Mouse (Mus musculus) large intestine, adult 2 months (tissue): ENCODE results near the gene D130043K22Rik. TPM values are rescaled to one million over a fixed set of nuclear protein-coding genes. Genes with fewer than 3 reads are reported as not detected.
"Not testable (repeated sequence)": the region's sequence is repeated elsewhere in the genome, so short reads cannot be mapped to it uniquely, and the experiment has no call there.

ENCODE experiments used
- DNase-seq: peaks from one replicate; pipeline ENCODE4 v3.0.0-alpha.2; 2012; ENCODE audit warnings: low read depth, low spot score
- WGBS: fragments of 180-500 bp; shearing (Covaris S2); methylation state at CpG from one replicate; pipeline ENCODE4 v1.1.7; 2018; 5-methylcytosine and 5-hydroxymethylcytosine counted together
- polyA plus RNA-seq: library from polyadenylated mRNA; depleted of rRNA; stranded (reverse); fragments of >200 nt; gene quantifications from 2 replicates; pipeline ENCODE4 v1.2.3, GENCODE M21; 2012

Gene D130043K22Rik
- polyA plus RNA-seq, 1 experiment: 1.6 TPM

DNA sequence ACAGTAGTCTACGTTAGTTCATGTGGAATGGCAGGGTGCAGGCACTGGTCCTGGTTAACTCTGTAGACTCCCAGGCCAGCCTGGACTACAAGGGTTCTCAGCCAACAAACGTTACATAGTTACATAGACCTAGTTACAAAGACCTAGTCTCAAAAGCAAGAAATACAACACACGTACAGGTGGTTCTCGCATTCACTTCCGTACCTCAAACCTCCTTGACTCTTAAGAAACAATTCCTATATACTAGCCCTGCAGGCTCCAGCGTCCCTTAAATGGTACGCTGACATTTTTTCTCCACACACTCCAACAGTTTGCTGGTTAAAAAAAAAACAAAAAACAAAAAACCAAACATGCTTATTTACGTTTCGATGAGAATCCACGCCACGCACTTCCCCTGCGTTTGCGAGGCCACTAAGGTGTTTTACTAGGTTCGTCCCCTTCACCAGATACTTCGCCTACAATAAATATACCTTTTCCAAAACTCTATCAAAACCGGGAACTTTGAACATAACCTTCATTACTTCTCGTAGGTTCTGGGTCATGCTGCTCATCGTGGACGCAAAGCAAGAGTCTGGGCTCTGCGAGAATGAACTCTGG lies 14.1 kb upstream of the D130043K22Rik start:
- under 1% methylated on average over 20 of the region's 20 CpGs for WGBS
- DNase-seq: no peak

DNA sequence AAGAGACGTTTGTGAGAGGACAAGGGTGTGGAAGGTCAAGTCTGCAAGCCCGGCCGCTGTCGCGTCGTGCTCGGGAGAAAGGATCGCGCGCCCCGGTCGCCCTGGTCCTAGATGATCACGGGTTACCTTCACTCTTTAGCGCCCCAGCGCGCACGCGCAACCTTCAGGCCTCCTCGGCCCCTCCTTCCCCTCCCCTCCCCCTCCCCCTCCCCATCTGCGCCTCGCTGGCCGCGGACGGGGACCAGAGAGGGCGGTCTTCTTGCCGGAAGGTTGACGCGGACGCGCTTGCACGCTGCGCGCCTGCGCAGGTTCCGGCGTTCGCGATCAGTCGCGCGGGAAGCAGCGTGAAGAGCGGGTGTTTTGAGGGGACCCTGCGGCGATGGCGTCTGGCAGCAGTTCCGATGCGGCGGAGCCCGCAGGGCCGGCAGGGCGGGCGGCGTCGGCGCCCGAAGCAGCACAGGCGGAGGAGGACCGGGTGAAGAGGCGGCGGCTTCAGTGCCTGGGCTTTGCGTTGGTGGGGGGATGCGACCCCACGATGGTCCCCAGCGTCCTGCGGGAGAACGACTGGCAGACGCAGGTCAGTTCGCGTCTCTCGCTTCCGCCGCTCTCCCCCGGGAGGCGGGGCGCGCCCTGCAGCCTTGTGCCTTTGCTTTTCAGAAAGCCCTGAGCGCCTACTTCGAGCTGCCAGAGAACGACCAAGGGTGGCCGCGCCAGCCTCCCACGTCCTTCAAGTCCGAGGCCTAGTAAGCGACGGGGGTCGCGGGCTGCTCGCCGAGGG lies 13.4 kb upstream of the D130043K22Rik start, which contains the start of the genes Acot13 and Tdp2:
Acot13 (minus strand) TSS at position 188 of the 778 bp plus-strand sequence.
Tdp2 (plus strand) TSS at position 327 of the 778 bp plus-strand sequence.
- WGBS: under 1% methylated on average over 90 of the region's 90 CpGs
- DNase-seq: peak; percentile 97

DNA sequence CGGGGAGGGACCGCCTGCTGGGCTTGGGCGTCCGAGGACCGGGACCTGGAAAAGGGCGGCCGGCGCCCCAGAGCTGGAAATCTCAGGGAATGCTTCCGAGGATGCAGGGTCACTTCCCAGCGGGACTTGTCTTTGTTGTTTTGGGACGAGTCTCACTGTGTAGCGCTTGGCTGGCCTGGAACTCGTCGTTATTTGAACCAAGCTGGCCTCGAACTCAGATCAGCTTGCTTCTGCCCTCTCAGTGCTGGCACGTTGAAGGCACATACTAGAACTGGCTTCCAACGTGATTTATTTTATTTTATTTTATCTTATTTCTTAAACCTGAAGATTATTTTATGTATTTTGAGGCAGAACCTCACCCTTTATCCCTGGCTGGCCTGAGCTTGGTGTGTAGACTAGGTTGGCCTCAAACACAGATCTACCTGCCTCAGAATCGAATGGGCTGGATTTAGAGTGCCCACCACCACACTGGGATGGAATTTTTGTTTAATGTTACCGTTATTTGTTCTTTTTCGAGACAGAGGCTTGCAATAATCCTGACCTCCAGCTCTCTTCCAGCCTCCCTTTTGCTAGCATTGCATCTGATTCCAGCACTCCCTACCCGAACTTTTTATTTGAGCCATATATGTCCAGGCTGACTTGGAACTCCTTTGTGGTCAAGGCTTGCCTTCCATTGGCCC lies 12.7 kb upstream of the D130043K22Rik start:
- no peak for DNase-seq
- 1% methylated on average over 21 of the region's 21 CpGs for WGBS

DNA sequence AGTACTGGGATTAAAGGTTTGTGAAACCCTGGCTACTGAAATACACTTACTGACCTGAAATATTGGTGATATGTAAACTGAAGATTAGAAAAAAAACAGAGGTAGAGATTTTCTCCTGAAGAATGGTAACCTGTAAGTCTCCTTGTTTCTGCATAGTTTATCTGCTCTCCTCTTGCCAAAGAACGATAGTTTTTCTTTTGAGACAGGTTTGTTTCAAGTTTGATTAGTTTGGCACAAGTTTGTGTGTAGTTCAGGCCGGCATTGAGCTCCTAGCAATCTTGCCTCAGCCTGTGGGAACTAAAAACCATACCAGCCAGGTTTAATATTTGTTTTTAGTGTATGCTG lies 12.2 kb upstream of the D130043K22Rik start:
- WGBS: 15% methylated on average over 2 of the region's 2 CpGs
- DNase-seq: no peak

DNA sequence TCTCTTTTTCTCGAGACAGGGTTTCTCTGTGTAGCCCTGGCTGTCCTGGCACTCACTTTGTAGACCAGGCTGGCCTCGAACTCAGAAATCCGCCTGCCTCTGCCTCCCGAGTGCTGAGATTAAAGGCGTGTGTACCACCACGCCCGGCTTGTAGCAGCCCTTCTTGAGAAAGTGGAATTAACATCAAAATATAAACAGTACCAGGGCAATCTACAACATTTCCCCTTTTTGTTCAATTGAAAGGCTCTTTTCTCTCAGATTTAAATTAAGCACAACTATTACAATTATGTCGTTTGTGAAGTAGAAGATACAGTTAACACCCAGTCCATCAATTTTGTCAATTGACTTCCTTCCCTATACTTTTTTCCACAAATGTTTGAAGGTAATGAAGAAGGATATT lies 7.2 kb upstream of the D130043K22Rik start:
- DNase-seq: not testable (repeated sequence)
- 88% methylated on average over 8 of the region's 8 CpGs for WGBS

DNA sequence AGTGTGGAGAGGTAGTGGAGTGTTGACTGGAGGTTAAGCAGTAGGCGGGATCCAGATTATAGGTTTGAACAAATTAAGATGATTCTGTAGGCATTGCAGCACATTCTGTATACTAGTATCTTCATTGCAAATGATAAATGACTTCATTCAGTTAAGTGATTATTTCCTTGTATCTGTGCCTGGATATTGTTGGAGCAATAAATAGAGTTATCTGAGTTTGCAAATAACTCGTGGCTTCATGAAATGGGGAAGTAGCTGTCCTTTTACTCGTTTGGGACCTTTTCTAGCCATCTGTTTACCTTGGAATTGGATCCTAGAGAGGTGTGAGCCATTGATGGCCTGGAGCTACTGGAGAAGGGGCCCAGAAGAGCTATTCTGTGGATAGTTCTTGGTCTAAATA lies 5.1 kb upstream of the D130043K22Rik start:
- 47% methylated on average over 3 of the region's 3 CpGs for WGBS
- DNase-seq: no peak

DNA sequence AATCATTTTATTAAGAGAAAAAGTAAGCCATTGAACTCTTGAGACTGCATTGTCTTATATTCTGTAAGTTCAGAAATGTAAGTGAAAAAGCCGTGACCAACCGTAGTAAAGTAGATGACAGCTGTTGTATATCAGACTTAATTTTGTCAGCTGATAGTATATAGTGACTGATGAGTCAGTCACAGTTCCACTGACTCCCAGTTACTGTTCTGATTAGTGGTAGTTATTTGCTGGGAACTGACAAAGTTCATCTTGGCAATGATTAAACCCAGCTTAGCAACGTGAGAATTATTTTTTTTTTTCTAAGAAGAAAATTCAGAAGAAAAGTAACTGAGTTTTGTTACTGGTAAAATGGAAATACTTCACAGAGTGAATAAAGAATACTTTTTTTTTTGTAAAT lies 3.2 kb upstream of the D130043K22Rik start:
- DNase-seq: no peak
- WGBS: 55% methylated on average over 3 of the region's 3 CpGs

DNA sequence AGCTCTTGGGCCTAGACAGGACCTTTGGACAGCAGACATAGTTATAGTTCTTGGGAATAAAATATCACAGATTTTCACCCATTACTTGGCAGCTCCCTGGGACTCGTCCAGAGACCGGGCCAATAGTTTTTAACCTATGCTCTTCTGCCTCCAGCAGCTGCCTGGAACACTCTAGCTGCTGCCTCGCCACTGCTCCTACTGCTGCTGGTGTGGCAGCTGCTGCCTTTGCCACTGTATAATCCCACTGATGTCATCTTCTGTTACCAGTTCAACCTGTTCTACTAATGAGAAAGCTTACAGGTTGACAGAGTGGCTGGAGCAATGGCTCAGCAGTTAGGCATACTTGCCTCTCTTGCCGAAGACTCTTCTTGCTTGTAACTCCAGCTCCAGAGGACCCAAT lies 4.4 kb downstream of the D130043K22Rik start:
- 29% methylated on average over 4 of the region's 4 CpGs for WGBS
- DNase-seq: no peak

DNA sequence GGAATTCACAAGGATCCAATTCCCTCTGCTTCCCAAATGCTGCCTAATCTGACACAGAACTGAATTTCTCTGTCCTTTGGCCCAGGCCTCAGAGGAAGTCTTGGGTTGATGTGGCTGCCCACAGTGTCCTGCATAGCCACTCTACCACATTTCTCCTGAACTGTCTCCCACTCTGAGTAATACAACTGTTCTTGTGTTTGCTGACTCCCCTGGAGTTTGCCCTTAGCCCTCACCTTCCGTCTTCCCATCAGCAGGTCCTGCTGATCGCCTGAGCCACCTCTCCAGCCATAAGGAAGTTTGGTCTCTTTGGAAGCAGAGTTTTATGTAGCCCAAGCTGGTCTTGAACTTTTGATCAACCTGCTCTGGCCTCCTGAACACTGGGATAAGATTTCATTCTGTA lies 7.1 kb downstream of the D130043K22Rik start:
- DNase-seq: no peak
- WGBS: 34% methylated on average over 2 of the region's 2 CpGs

DNA sequence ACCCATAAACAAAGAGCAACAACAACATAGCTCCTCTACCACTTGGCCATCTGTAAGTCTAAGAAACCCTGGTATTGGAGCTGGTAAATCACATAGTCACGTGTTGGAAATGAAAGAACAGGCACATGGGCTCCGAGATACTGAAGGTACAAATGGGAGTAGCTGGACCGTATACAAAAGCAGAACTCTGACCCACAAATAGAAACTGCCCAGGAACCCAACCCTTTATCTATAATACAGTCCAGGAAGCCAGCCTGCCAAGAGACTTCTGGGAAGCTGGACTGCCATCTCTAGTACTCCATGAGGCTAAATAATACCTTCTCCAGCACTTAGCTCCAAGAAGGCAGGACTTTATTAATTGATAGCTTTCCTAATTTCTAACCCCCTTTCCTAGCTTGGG lies 7.6 kb downstream of the D130043K22Rik start:
- 41% methylated on average over 3 of the region's 3 CpGs for WGBS

DNA sequence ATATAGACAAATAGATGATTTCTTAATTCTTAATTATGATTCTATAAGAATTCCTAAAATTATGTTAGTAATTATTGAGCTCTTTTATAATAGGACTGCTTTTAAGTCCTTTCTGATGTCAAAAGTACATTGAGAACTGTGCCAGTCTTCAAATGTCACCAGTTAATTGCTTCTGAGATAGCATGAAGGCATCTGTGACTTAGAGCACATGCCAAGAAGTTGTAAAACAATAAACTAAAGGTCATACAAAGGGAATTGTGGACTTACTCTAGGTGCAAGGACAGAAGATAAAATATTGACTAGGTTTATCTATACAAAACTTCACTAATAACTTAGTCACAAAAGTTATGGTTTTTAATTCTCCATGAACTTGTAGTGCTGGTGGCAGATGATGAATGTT lies 14.2 kb downstream of the D130043K22Rik start:
- DNase-seq: no peak

More for the DNA sequence above, 7.6 kb downstream of the D130043K22Rik start:
- DNase-seq: no peak

DNA sequence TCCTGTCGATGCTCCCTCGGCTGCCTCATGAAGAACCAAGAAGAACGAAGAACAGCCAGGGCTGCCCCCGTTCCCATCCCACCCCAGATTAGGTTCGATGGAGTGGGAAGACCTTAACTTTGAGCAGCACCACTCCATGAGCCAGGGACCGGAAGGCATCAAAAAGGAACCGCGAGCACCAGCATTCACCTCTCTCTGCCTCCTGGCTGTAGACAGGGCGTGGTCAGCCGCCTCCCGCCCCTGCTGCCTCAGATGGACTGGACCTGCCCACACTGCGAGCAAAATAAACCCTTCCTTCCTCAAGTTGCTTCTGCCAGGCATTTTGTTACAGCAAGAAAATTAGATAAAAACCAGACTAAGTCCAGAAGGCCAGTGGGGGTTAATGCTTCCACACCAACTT lies 16.1 kb downstream of the D130043K22Rik start:
- no peak for DNase-seq
- 30% methylated on average over 12 of the region's 12 CpGs for WGBS

DNA sequence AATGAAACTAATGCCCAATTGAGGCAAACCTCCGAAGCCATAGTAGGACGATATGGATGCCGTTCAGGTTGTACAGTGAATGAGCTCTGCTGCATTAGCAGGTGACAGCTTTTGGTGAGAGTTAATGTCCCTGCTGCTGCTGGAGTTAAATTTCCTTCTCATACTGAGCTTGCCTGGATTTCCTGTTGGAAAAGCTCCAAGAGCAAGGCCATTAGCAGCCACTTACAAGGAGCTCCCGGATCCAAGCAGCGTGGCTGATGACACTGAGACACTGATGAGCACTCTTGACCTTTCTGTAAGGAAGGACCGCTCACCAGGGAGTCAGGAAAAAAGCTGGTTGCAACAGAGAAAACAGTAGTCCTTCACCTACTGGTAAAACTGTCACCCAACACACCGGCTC lies 17.1 kb downstream of the D130043K22Rik start:
- 17% methylated on average over 7 of the region's 7 CpGs for WGBS
- no peak for DNase-seq

DNA sequence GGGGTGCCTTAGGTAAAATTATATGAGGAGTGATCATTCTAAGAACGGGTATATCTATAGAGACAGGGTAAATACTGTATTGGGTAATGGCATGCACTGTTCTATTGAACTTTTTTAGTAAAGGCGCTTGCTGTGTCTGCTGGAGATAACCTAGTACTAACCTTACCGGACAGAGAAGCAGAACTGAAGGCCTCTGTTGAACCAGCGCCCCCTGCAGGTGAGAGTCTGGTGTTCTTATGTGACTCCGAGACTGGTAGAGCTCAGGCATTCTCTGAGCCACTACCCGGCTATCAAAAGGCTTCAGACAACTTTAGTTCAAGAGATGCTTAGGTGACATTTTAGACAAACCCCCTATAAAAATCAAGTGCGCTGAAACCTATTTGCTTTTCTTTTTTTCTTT lies 17.6 kb downstream of the D130043K22Rik start:
- DNase-seq: peak; percentile 78
- WGBS: 48% methylated on average over 7 of the region's 7 CpGs

DNA sequence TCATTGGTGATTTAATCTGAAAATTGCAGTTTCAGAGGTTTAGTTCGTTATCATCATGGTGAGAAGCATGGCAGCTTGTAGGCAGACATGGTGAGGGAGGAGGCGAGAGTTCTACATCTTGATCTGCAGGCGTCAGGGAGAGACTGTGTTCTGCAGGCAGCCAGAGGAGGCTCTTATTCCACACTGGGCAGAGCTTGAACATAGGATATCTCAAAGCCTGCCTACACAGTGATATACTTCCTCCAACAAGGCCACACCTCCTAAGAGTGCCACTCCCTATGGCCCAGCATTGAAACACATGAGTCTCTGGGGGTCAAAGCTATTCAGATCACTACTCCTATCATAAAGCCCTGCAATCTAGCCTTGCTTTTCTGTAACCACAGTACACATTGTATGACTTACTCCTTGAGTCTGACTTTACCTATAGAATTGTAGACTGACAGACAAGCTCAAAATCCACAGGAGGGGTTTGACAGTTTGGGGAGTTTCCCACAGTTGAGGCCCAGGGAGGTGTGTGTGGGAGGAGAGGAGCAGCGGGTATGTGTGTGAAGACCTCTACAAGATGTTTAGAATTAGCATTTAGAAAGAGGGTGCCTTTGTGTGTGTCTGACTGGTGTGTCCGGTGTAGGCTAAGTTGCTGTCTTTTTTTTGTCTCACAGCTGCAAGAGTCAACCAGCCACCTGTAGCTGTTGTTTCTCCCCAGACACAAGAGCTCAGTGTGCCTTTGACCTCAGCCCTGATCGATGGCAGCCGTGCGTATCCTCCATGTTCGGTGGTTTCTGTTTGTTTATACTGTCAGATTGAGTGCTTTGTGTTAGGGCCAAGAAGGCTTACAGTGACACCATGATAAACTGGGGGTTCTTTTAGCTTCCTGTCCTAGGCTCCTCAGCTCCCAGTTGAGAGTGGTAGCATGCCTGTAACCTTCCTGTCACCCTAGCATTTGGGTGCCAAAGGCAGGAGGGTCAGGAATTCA lies 21.8 kb downstream of the D130043K22Rik start:
- no peak for DNase-seq
- 39% methylated on average over 9 of the region's 9 CpGs for WGBS

DNA sequence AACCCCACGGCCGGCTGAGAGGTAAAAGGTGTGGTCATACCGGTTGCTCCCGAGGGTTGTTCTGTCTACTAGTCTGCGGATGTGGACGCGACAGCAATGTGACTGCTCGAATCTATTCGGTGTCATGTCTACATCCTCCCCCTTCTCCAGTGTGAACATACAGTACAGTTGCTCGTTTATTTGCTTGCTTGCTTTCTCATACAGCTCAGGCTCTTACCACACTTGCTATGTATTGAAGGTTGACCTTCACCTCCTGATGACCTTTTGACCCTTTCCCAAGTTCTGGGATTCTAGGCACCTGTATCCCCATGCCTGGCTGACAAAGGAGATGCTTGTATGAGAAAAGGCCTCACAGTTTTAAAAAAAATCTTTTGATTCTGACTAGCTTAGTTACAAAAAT lies 22.9 kb downstream of the D130043K22Rik start:
- DNase-seq: no peak

DNA sequence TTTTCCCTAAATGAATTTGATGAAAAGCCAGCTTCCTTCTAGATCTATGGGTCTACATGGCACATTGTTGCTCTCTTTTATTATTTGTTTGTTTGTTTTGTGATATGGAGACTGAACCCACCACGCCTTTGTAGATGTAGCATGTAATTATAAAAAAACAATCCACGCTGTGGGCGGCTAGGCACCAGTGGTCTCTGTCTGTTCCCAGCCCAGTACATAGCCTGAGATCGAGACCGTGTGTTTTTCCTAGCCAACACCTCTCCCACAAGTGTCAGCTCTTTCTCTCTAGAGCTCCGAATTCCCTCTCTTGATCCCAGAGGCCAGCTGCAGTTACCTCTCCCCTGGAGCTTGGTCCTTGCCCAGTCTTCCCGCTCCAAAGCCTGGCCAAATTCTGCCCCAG lies 23.3 kb downstream of the D130043K22Rik start:
- no peak for DNase-seq
- WGBS: 65% methylated on average over 7 of the region's 7 CpGs

More for the DNA sequence above, 22.9 kb downstream of the D130043K22Rik start:
- 79% methylated on average over 10 of the region's 10 CpGs for WGBS

DNA sequence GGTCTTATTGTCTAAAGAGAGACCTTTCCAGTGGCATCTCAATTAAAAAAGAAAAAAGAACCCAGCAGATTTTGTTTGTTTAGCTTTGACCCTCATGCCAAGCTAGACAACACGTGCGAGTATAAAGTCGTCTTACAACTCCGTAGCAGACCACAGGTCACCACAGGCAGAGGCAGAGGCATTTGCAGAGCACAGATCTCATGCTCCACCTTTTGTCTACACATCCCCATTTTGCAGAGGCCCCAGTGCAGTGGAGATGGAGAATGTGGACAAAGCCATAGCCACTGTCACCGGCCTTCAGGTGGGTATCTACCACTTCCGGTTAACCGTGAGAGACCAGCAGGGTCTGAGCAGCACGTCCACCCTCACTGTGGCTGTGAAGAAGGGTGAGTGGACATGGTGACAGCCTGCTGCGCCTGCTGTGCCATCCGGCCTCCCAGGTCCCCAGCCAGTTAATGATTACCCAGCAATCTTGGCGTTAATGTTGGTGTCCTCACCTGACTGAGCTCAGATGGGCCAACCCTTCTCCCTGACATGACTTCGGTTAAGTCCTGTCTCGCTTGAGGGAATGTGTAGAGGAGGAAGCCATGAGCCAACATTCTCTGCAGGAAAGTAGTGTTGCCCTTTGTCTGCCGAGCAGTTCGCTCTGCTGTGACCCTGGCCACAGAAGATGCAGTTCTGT lies 34.6 kb downstream of the D130043K22Rik start:
- peak; percentile 91 for DNase-seq

DNA sequence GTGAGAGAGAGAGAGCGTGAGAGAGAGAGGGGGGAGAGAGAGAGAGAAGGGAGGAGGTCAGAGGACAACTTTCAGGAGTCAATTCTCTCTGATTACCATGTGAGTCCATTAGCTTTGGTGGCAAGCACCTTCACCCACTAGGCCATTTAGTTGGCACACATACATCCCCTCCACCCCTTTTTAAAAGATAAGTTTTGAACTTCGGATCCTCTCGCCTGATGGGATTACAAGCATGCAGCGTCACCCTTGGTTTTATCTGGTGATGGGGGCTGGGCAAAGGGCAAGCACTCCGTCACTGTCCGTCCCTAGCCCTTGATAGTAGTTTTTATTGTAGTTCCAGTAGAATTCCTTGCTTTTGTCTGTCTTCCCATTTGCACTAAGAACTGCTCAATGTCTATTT lies 35.3 kb downstream of the D130043K22Rik start:
- no peak for DNase-seq
- 40% methylated on average over 6 of the region's 6 CpGs for WGBS

More for the DNA sequence above, 34.6 kb downstream of the D130043K22Rik start:
- WGBS: 38% methylated on average over 15 of the region's 15 CpGs
